Mouse (Mus musculus) midbrain, postnatal 0 days (tissue): ENCODE measurements at regions not wholly inside any gene's neighbourhood (a gene's known extent, or its start where the extent isn't known, plus 50 kb on each side); places are given as distances from the start of the nearest gene placed in this dataset.
A peak's percentile ranks its signal among the peaks of the same experiment; 100 is the strongest.

Source experiments
- ATAC-seq: fragments of 200-750 bp; cut with Nextera tagmentation; 2 replicates; pipeline ENCODE4 v1.8.0; 2017; ENCODE audit warnings: moderate number of reproducible peaks, mild to moderate bottlenecking, moderate TSS enrichment, moderate library complexity; ENCODE audit not compliant: low FRiP score
- DNase-seq: peaks from one replicate; pipeline ENCODE4 v3.0.0-alpha.2; 2015; ENCODE audit warnings: low spot score
- H3K27ac ChIP-seq: fragments of 300-500 bp; sonication (generic); 2 replicates; pipeline ENCODE4 v1.5.1; 2014; ENCODE audit warnings: low read depth, mild to moderate bottlenecking, low read length, mixed read lengths
- H3K27me3 ChIP-seq: fragments of 300-500 bp; sonication (generic); 2 replicates; pipeline ENCODE4 v1.6.1; 2014; ENCODE audit warnings: low read length, control low read depth, mixed read lengths; ENCODE audit not compliant: insufficient read depth
- H3K36me3 ChIP-seq: fragments of 300-500 bp; sonication (generic); 2 replicates; pipeline ENCODE4 v1.6.1; 2014; ENCODE audit warnings: low read length, control low read depth, mixed read lengths; ENCODE audit not compliant: insufficient read depth
- H3K4me1 ChIP-seq: fragments of 300-500 bp; sonication (generic); 2 replicates; pipeline ENCODE4 v1.6.1; 2014; ENCODE audit warnings: mild to moderate bottlenecking, control low read depth, antibody characterized with exemption, low read length, mixed read lengths; ENCODE audit not compliant: insufficient read depth
- H3K4me2 ChIP-seq: fragments of 300-500 bp; sonication (generic); 2 replicates; pipeline ENCODE4 v1.6.1; 2014; ENCODE audit warnings: low read depth, mild to moderate bottlenecking, low read length, mixed read lengths; ENCODE audit not compliant: poor library complexity, severe bottlenecking
- H3K4me3 ChIP-seq: fragments of 300-500 bp; sonication (generic); 2 replicates; pipeline ENCODE4 v1.5.1; 2014; ENCODE audit warnings: low read depth, mild to moderate bottlenecking, low read length, moderate library complexity
- H3K9ac ChIP-seq: fragments of 300-500 bp; sonication (generic); replicated peaks from 2 replicates; pipeline ENCODE4 v1.6.1; 2014; ENCODE audit warnings: mild to moderate bottlenecking, low read length, moderate library complexity, mixed read lengths; ENCODE audit not compliant: poor library complexity, severe bottlenecking
- H3K9me3 ChIP-seq: fragments of 300-500 bp; sonication (generic); 2 replicates; pipeline ENCODE4 v1.6.1; 2016; ENCODE audit warnings: low read length, control low read depth
- CTCF ChIP-seq: IDR thresholded peaks from 2 replicates; pipeline ENCODE4 v1.5.1; 2016; ENCODE audit warnings: antibody characterized with exemption, mild to moderate bottlenecking
- WGBS: fragments of 180-500 bp; shearing (Covaris S2); extraction: QIAGEN DNeasy Blood & Tissue Kit; methylation state at CpG from one replicate; pipeline ENCODE4 v1.1.7; 2014; 5-methylcytosine and 5-hydroxymethylcytosine counted together

- Histone ChIP-seq H3K36me3 (no peaks in the 10 kb centered on the region), H3K9ac (no peak overlapping the region), H3K27me3 (no peaks in the 10 kb centered on the region), H3K27ac (no peak overlapping the region), H3K4me3 (no peak overlapping the region), H3K4me2 (no peak overlapping the region), H3K4me1 (no peaks in the 10 kb centered on the region), H3K9me3 (no peaks in the 10 kb centered on the region)
- no peak for DNase-seq
- 83% methylated on average over 3 of the region's 3 CpGs for WGBS
- no peak for ATAC-seq
- TF ChIP-seq CTCF = no peak
Measured at GRCm38 (mm10) chr15:61416841-61417240, 494.0 kb upstream of the A1bg start.

GRCm38 (mm10) chr15:61415626-61416025, 492.8 kb upstream of the A1bg start:
- WGBS = 65% methylated on average over 1 of the region's 1 CpGs
- Histone ChIP-seq H3K4me1 (no peaks in the 10 kb centered on the region), H3K27ac (no peak overlapping the region), H3K36me3 (no peaks in the 10 kb centered on the region), H3K27me3 (no peaks in the 10 kb centered on the region), H3K9ac (no peak overlapping the region), H3K4me3 (no peak overlapping the region), H3K9me3 (no peaks in the 10 kb centered on the region), H3K4me2 (no peak overlapping the region)
- ATAC-seq (no peak), DNase-seq (no peak)
- TF ChIP-seq CTCF = no peak

GRCm38 (mm10) chr15:61411821-61412220, 489.0 kb upstream of the A1bg start:
- Histone ChIP-seq H3K4me1 (no peaks in the 10 kb centered on the region), H3K36me3 (no peaks in the 10 kb centered on the region), H3K4me3 (no peak overlapping the region), H3K27ac (no peak overlapping the region), H3K9me3 (no peaks in the 10 kb centered on the region), H3K27me3 (no peaks in the 10 kb centered on the region), H3K9ac (no peak overlapping the region), H3K4me2 (no peak overlapping the region)
- WGBS = 89% methylated on average over 2 of the region's 2 CpGs
- no peak for TF ChIP-seq CTCF
- ATAC-seq = no peak
- no peak for DNase-seq

- Histone ChIP-seq H3K9ac (no peak overlapping the region), H3K4me2 (no peak overlapping the region), H3K27ac (no peak overlapping the region), H3K9me3 (no peaks in the 10 kb centered on the region), H3K4me1 (no peaks in the 10 kb centered on the region), H3K27me3 (no peaks in the 10 kb centered on the region), H3K4me3 (no peak overlapping the region), H3K36me3 (no peaks in the 10 kb centered on the region)
- WGBS = 92% methylated on average over 2 of the region's 2 CpGs
- no peak for TF ChIP-seq CTCF
- ATAC-seq (no peak), DNase-seq (no peak)
Measured at GRCm38 (mm10) chr15:61410789-61411188, 488.0 kb upstream of the A1bg start.

GRCm38 (mm10) chr15:61408621-61409020, 485.8 kb upstream of the A1bg start:
- H3K4me1 ChIP-seq = no peaks in the 10 kb centered on the region
- H3K4me3 ChIP-seq = no peak overlapping the region
- H3K27me3 ChIP-seq = no peaks in the 10 kb centered on the region
- no peak overlapping the region for H3K9ac ChIP-seq
- 95% methylated on average over 1 of the region's 1 CpGs for WGBS
- DNase-seq = no peak
- H3K27ac ChIP-seq = no peak overlapping the region
- H3K9me3 ChIP-seq = no peaks in the 10 kb centered on the region
- no peak overlapping the region for H3K4me2 ChIP-seq
- H3K36me3 ChIP-seq = no peaks in the 10 kb centered on the region
- no peak for ATAC-seq
- TF ChIP-seq CTCF = no peak

GRCm38 (mm10) chr15:61400720-61401119, 477.9 kb upstream of the A1bg start:
- ATAC-seq (no peak), DNase-seq (peak; percentile 32)
- Histone ChIP-seq H3K9me3 (no peaks in the 10 kb centered on the region), H3K27me3 (no peaks in the 10 kb centered on the region), H3K4me1 (no peaks in the 10 kb centered on the region), H3K27ac (no peak overlapping the region), H3K4me3 (no peak overlapping the region), H3K36me3 (no peaks in the 10 kb centered on the region), H3K4me2 (no peak overlapping the region), H3K9ac (no peak overlapping the region)
- TF ChIP-seq CTCF = peak; percentile 51

- Histone ChIP-seq H3K9me3 (no peaks in the 10 kb centered on the region), H3K4me2 (no peak overlapping the region)
- WGBS = 88% methylated on average over 2 of the region's 2 CpGs
Measured at GRCm38 (mm10) chr15:61399971-61400370, 477.2 kb upstream of the A1bg start.

More at GRCm38 (mm10) chr15:61399971-61400370, 477.2 kb upstream of the A1bg start:
- ATAC-seq (no peak), DNase-seq (no peak)
- Histone ChIP-seq H3K36me3 (no peaks in the 10 kb centered on the region), H3K4me3 (no peak overlapping the region), H3K27me3 (no peaks in the 10 kb centered on the region), H3K9ac (no peak overlapping the region), H3K4me1 (no peaks in the 10 kb centered on the region), H3K27ac (no peak overlapping the region)
- TF ChIP-seq CTCF = no peak
